Mouse (Mus musculus) thymus, postnatal 14 days (tissue): Measurements from ENCODE around the gene Slc7a4.
A peak's percentile ranks its signal among the peaks of the same experiment; 100 is the strongest.
"Not testable (repeated sequence)": the region's sequence is repeated elsewhere in the genome, so short reads cannot be mapped to it uniquely, and the experiment has no call there.

Source experiments
- DNase-seq: peaks from one replicate; pipeline ENCODE4 v3.0.0; 2021

Slc7a4 gene

DNA sequence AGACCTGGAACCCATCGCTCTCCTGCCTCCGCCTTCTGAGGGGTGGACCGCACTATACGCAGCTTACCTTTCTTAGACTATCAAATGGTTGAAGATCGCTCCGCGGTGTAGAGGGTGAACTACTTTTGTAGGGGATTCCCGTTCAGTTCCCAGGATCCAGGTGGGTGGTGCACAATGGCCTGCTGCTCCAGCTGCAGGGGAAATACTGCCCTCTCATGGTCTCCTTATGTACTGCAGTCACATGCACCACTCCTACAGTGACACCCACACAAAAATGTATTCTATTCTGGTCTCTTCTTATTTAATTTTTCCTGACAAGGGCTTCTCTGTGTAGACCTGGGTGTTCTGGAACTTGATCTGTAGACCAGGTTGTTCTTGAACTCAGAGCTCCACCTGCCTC lies at the start of gene Slc7a4:
Gene Slc7a4, minus strand, starts transcription at position 151 of the 400 bp plus-strand sequence.
- peak; percentile 38 for DNase-seq

DNA sequence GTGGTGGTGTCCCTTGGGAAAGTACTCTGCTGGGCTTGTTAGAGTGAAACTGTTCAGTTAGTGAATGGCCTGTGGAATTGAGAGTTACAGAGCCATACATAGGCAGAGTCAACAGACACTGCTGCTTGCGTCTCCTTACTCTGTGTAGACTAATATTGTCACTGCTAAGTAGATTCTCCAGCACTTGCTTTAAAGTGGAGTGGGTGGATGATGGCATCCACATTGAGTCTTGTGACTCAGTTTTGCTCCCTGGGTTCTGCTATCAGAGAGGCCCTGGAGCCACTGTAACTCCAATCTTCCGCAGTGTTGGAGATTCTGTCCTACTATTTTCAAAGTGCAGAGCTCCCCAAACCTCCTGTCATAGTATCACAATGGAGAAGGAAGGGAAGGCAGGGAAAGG lies 49.6 kb upstream of the Slc7a4 start:
- DNase-seq = no peak

DNA sequence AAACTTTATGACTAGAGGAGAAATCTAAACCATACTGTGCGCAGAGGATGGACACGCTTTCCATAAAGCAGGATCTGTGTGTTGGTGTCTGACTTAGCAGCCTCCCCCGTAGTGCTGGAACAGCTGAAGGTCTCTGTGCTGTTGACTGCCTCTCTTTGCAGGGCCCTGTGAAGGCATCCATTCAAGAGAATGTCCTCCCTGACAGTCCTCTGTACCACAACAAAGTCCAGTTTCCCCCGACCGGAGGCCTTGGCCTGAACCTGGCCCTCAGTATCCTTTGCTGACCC lies 43.2 kb upstream of the Slc7a4 start:
- DNase-seq = no peak

DNA sequence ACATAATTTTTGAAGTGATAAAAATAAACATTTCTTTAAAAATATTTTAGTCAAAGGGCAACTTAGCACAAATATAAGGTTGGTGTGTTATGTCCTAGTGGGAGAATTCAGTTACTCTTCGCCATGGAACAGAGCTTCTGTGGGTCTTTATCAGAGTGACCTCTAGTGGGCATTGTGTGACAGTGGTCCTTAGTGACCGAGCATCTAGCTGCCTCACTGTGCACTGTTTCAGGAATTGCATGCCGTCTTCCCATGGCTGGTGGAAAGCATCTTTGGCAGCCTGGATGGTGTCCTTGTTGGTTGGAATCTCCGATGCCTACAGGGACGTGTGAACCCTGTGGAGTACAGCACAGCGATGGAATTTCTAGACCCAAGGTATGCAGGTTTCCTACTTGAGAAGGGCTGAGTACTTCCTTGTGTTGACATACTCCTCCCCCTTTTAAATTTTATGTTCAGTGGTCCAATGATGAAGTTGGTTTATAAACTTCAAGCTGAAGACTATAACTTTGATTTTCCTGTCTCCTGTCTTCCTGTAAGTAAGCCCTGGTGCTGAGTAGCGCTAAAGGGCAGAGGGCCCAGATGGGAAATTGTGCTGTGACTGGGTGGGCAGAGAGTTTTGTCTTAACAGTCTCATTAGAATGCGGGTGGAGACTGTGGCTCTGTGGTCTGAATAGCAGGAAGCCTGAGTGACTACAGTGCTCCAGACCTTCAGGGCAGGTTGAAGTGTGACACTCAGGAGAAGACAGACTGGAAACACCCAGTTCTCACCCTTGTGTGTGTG lies 42.7 kb upstream of the Slc7a4 start:
- DNase-seq = no peak

DNA sequence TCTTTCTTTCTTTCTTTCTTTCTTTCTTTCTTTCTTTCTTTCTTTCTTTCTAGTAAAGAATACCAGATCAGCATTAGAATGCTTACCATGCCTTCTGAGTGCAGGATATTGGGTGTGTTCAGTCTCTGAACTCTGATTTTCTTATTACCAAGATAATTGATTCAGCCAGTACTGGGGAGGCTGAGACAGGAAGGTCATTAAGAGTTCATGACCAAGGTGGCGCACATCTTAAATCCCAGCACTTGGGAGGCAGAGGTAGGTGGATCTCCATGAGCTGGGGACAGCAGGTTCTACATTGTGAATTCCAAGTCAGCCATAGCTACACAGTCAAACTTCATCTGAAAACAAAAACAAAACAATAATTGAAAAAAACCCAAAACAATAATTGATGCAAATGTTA lies 38.9 kb upstream of the Slc7a4 start:
- DNase-seq = no peak

DNA sequence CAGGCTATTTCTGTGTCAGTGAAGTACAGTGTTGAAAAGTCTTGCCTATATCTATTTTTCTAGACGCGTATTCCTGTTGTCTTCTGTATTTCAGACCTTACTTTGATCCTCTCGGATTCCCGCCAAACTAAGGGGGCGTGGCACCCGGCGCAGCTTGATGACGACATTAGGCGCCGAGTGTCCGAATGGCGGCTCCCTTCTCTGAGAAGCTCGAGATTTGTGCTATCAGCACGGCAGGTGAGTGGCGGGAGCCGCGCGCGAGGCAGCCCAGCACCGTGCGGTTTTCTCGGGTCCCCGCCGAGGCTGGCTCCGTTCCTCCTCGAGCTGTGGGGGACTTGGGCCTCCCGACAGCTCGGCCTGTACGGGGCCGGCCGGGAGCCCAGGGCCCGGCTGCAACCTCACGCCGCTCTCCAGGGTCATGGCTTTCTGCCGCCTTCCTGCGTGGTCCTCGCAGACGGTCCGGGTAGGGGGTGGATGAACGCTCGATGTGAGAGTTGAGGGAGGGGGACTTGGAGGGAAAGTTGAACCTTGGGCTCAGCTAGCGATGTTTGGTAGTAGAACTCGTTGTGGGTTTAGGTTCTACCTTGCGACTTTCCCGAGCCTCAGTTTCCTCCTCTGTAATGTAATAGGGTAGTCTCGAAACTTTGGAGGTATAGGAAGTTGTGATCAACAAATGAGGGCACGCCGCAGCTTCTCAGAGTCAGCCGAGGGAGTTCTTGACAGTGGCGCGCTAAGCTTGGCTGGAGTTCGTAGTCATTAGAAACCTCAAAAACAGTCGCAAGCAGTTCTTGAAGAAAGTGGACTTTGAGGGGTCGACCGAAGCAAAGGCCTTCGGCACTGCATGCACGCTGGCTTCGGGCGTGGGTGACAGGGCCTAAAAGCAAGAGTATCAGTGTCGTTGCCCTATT lies 36.4 kb upstream of the Slc7a4 start, which contains the start of gene Smpd4:
Gene Smpd4, plus strand, starts transcription at position 157 of the 908 bp plus-strand sequence.
- peak; percentile 93 for DNase-seq

DNA sequence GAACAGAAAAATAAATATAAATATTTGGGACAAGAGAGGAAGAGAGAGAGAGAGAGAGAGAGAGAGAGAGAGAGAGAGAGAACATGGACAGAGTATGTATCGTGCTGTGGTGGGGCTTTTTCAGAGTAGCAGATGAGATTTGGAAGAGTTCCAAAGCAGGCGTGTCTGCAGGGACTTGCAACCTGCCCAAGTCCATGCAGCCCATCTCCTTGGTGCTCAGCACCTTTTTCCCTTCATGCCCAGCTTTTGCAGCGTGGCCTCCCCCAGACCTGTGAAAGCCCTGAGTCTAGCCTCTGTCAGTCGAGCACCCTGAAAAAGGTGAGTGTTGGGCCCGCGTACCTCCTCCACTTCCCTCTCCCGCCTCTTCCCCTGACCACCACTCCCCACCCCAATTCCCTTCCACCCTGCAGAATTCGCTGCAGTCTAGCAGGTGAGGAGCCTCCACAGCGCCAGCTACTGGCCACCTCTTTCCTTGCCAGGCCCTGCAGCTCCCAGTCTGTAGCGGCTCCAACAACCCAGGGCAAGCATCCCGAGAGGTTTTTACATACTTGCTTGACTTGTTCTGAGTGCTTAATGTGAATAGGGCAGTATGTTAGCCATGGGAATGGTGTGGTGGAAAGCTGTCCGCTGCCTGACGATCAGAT lies 35.0 kb upstream of the Slc7a4 start:
- peak; percentile 64 for DNase-seq

DNA sequence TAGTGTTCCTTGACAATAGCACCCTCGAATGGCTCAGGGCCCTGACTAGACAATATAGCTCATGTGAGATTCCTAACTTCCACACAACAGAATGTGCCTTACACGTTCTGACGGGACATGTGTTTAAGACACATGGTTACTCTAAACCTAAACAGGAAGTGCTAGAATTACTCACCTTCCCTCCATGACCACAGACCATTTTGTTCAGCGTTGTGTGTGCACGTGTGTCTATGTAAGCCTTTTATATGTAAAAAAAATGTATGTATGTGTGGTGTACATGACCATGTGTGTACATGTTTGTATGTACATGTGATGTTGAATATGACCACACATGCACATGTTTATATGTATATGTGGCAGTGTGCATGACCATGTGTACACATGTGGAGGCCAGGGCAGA lies 33.2 kb upstream of the Slc7a4 start:
- no peak for DNase-seq

- DNase-seq = not testable (repeated sequence)
These were observed 31.7 kb upstream of the Slc7a4 start for GRCm38 (mm10) chr16:17614740-17615139.

GRCm38 (mm10) chr16:17611383-17611782 lies 28.4 kb upstream of the Slc7a4 start:
- DNase-seq = no peak

DNA sequence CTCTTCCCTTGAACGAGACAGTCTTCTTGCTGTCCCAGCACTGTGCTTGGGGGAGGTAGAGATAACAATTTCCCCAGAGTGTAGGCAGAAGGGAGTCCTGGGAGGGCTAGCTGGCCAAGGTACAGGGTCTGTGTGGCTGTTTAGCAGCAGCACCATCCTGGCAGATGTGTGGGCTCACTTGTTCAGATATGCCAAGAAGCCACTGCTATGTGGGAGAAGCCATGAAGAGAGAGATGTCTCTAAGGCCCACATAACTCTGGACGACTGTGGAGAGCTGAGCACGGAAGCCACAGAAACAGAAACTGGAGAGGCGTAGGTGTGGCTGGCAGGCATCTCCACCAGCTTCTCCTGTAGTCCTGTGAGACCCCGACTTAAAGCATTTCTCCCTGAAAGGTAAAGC lies 22.7 kb upstream of the Slc7a4 start:
- no peak for DNase-seq

- no peak for DNase-seq
These were observed 21.9 kb upstream of the Slc7a4 start for GRCm38 (mm10) chr16:17604941-17605340.

GRCm38 (mm10) chr16:17600944-17601562 lies 18.0 kb upstream of the Slc7a4 start:
- DNase-seq = no peak

GRCm38 (mm10) chr16:17590731-17591130 lies 7.7 kb upstream of the Slc7a4 start:
- no peak for DNase-seq

DNA sequence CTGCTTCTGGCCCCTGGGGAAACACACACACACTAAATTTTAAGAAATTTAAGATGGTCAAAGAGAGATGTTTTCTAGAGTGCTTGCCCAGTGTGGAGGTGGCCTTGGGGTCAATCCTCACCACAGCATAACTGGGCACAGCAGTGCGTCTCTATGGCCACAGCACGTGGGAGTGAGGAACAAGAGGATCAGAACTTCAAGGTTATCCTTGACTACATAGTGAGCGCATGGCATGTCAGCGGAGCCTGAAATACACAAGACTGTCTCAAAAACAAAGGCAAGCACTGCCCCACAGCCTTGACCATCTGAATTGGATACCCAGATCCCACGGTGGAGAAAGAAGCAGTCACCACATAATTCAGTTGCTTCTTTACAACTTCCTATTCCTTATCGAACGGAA lies 1.5 kb upstream of the Slc7a4 start:
- no peak for DNase-seq

DNA sequence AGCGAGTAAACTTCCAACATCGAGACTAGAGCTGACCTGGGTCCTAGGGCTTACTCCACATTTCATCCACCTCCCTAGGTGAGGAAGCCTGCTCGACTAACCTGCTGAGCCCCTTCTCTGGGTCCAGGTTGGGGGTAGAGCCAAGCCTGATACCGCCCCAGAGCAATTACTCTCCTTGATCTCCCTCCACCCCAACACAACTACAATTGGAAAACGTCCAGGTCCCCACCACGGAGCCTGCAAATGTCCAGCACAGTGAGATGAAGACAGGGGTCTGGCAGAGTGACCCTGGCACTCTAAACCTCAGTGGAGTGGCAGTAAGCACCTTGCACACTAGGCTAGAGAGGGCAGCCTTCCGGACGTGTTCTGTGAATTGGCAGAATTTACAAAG lies 6.2 kb downstream of the Slc7a4 start:
- DNase-seq = no peak

DNA sequence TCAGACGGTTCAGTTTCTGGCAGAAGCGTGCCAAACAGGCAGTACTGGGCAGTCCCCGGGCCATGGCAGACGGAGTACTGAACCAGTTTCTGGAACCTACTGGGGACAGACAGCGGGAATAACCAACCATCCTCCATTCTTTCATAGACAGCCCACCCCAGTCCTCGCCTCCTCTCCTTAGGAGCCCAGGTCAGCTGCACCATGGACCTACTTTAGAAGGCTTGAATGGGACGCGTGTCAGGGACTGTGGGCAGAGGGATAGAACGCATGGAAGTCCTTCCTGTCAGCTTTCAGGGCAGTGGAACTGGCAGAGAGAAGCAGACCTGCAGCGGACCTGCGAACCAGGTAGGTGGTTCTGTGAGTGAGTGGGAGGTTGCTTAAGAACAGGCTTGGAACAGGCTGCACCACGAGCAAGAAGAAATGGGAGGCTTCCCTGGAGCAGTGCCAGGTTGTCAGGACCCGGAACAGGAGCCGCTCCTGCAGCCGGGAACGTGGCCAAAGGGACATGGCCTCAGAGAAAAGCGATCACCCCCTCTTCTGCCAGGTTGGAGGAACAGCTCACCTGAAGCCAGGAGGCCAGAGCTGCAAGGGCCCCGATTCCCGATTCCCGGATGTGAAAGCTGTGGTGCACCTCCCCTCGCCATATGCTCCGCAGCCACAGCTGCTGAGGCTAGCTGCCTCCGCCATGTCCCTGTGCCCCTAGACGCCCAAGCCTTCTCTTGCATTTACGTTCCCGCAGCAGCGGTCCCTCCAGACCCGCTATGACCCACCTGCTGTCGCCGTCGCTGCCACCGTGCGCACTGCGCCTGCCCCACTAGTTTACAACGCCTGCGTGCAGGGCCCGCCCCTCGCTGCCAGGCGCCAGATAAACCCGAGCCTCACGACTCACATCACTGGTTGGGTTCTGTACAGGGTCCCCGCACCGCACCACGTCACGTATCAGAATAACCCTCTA lies 6.9 kb downstream of the Slc7a4 start:
- DNase-seq = peak; percentile 27

GRCm38 (mm10) chr16:17566186-17566585 lies 16.8 kb downstream of the Slc7a4 start:
- no peak for DNase-seq

DNA sequence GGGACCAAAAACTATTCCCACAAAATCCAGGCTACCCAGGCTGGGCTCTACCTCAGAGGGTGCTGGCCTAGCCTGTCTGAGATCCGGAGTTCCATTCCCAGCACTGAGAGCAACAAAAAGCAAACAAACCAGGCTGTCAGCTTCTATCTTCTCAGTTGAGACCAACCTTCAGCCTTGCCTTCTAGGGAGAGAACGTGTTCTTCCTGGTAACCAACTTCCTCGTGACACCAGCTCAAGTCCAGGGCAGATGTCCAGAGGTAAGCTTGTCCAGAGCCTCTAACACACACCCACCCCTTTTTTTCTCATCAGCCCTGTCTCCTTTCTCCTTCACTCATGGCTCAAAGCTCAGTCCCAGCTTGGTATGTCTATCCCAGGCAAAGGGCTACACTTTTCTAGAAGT lies 18.2 kb downstream of the Slc7a4 start:
- DNase-seq = no peak

- no peak for DNase-seq
These were observed 18.8 kb downstream of the Slc7a4 start for GRCm38 (mm10) chr16:17564221-17564620.

DNA sequence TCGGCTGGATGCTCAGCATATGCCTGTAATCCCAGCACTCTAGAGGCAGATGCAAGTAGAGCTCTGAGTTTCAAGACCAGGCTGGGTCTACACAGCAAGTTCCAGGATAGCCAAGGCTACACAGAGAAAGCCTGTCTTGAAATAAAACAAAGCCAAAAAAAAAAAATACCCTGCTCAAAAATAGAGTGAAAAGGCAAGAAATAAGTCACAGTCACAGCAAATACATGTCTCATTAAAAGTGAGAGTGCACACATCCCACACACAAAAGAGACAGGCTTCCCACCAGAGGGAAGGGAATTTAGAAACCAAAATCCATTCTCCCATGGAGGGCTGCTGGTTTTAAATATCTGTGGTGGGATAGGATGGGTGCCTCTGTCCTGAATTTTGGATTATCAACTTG lies 19.4 kb downstream of the Slc7a4 start:
- DNase-seq = no peak

GRCm38 (mm10) chr16:17561751-17562208 lies 21.2 kb downstream of the Slc7a4 start, which contains the start of gene P2rx6:
TSS of gene P2rx6 (plus strand) at chr16:17561885.
- DNase-seq = no peak
